Mouse (Mus musculus) cortical plate, adult 2 months (tissue): ENCODE data around the gene Pex11b.

Experiments used
- CTCF ChIP-seq: fragments of 200-500 bp; IDR thresholded peaks from 2 replicates; pipeline ENCODE4 v1.5.1; 2011; ENCODE audit warnings: mild to moderate bottlenecking, control low read depth, low read length; ENCODE audit not compliant: insufficient read depth; ENCODE audit errors: extremely low read depth
- POLR2A ChIP-seq: fragments of 200-500 bp; IDR thresholded peaks from 2 replicates; pipeline ENCODE4 v1.6.1; 2011; ENCODE audit warnings: mild to moderate bottlenecking, low read length, control low read depth; ENCODE audit not compliant: insufficient read depth; ENCODE audit errors: extremely low read depth

DNA sequence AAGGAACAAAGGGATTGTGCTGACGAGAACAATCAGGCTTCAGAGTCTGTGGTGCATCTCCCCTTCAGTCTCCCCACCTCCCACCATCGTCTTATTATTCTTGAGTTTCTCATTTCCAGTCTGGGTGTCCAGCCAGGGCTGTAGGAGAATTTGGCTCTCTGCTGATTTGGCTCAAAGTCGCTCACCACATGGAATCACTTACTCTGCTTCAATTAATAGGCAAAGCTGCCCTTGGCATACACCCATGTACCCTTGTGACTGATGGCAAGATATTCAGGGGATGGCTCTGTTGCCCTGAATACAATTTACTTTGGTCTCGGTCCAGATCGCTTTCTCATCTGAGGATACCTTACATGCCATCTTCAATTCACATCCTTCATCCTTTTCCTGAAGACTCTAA is 31.9 kb upstream of the Pex11b start:
- TF ChIP-seq CTCF (no peak), POLR2A (no peak)
